Mouse (Mus musculus) forebrain, embryonic 10.5 days (tissue): ENCODE measurements around the gene Gm9195. TPM values are rescaled to one million over a fixed set of nuclear protein-coding genes. Genes with fewer than 3 reads are reported as not detected.

ENCODE experiments used
- DNase-seq: peaks from one replicate; pipeline ENCODE4 v3.0.0-alpha.2; 2017; ENCODE audit warnings: low spot score; ENCODE audit errors: extremely low spot score
- H3K27ac ChIP-seq: fragments of 300-500 bp; sonication (generic); 2 replicates; pipeline ENCODE4 v1.5.1; 2016; ENCODE audit warnings: mild to moderate bottlenecking
- H3K27me3 ChIP-seq: fragments of 300-500 bp; sonication (generic); 2 replicates; pipeline ENCODE4 v1.6.1; 2016; ENCODE audit warnings: mild to moderate bottlenecking; ENCODE audit not compliant: poor library complexity, severe bottlenecking
- H3K36me3 ChIP-seq: fragments of 300-500 bp; sonication (generic); replicated peaks from 2 replicates; pipeline ENCODE4 v1.6.1; 2016; ENCODE audit warnings: mild to moderate bottlenecking, moderate library complexity
- H3K4me1 ChIP-seq: fragments of 300-500 bp; sonication (generic); 2 replicates; pipeline ENCODE4 v1.6.1; 2016
- H3K4me3 ChIP-seq: fragments of 300-500 bp; sonication (generic); 2 replicates; pipeline ENCODE4 v1.5.1; 2016; ENCODE audit warnings: mild to moderate bottlenecking, moderate library complexity
- H3K9me3 ChIP-seq: fragments of 300-500 bp; sonication (generic); 2 replicates; pipeline ENCODE4 v1.6.1; 2016; ENCODE audit warnings: mild to moderate bottlenecking, moderate library complexity
- WGBS: fragments of 180-500 bp; shearing (Covaris S2); methylation state at CpG from one replicate; pipeline ENCODE4 v1.1.7; 2016; 5-methylcytosine and 5-hydroxymethylcytosine counted together
- polyA plus RNA-seq: library from polyadenylated mRNA; unstranded; fragments of >200 nt; fragmentation: Nextera tagmentation; extraction: Ambion mirVana; gene quantifications from 2 replicates; pipeline ENCODE4 v1.2.1, GENCODE M21; 2016

The Gm9195 gene
- polyA plus RNA-seq, 1 experiment from 2014 or later = not detected

GRCm38 (mm10) chr14:72493775-72494174 lies 2.1 kb upstream of the Gm9195 start:
- DNase-seq = no peak
- WGBS = 76% methylated on average over 1 of the region's 1 CpGs
- H3K27ac ChIP-seq = no peak overlapping the region

GRCm38 (mm10) chr14:72490367-72490766 lies 1.3 kb downstream of the Gm9195 start:
- DNase-seq = no peak
- 93% methylated on average over 3 of the region's 3 CpGs for WGBS
- Histone ChIP-seq H3K27ac (no peak overlapping the region), H3K27me3 (no peaks in the 10 kb centered on the region), H3K4me3 (no peak overlapping the region), H3K9me3 (no peaks in the 10 kb centered on the region), H3K4me1 (no peaks in the 10 kb centered on the region), H3K36me3 (no peaks in the 10 kb centered on the region)

More at GRCm38 (mm10) chr14:72493775-72494174, 2.1 kb upstream of the Gm9195 start:
- Histone ChIP-seq H3K36me3 (no peaks in the 10 kb centered on the region), H3K4me1 (no peaks in the 10 kb centered on the region), H3K4me3 (no peak overlapping the region), H3K9me3 (no peaks in the 10 kb centered on the region), H3K27me3 (no peaks in the 10 kb centered on the region)

DNA sequence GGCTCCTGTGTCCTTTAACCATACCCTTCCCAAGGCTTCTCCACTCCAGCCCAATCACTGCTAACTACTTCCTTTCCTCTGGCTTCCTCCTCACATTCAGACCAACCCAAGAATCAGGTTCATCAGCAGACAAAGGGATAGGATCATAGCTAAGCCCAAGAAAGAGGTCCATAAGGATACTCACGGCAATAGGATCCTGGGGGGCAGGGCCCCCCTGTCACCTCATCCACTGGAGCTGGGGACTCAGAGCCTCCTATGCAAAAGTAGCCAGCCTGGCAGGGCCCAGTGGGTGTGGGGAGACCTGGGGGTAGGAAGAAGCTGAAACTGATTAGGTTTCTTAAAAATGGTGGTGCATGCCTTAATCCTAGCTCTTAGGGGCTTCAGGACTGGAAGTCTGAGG lies 17.1 kb downstream of the Gm9195 start:
- Histone ChIP-seq H3K36me3 (no peaks in the 10 kb centered on the region), H3K27me3 (no peaks in the 10 kb centered on the region), H3K4me3 (no peak overlapping the region), H3K27ac (no peak overlapping the region), H3K9me3 (no peaks in the 10 kb centered on the region), H3K4me1 (no peaks in the 10 kb centered on the region)
- DNase-seq = no peak
- WGBS = 87% methylated on average over 1 of the region's 1 CpGs

- Histone ChIP-seq H3K4me1 (no peaks in the 10 kb centered on the region), H3K4me3 (no peak overlapping the region), H3K9me3 (no peaks in the 10 kb centered on the region), H3K27ac (no peak overlapping the region), H3K27me3 (no peaks in the 10 kb centered on the region), H3K36me3 (no peaks in the 10 kb centered on the region)
- 75% methylated on average over 4 of the region's 4 CpGs for WGBS
- DNase-seq = no peak
Observed at GRCm38 (mm10) chr14:72468429-72468828, 23.2 kb downstream of the Gm9195 start.

DNA sequence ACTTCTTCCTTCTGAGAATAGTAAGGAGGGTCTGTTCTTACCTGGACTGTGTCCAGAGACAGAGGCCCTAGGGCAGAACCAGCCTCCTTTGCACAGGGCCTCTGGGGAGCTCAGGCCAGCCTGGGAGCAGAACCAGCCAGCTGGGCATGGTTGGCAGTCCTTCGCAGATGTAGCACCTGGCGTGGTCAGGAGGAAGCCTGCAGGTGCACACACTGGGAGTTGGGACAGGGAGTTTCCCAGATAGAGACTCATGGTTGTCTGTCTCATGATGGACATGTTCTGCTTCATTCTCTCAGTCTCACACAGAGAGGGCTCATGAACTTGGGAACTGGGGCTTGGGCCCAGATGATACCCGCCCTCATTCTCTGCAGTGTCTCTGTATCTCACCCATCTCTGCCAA lies 25.3 kb downstream of the Gm9195 start:
- H3K4me1 ChIP-seq = no peaks in the 10 kb centered on the region
- no peak for DNase-seq
- H3K9me3 ChIP-seq = no peaks in the 10 kb centered on the region
- no peaks in the 10 kb centered on the region for H3K36me3 ChIP-seq
- 88% methylated on average over 3 of the region's 3 CpGs for WGBS
- no peak overlapping the region for H3K27ac ChIP-seq
- no peaks in the 10 kb centered on the region for H3K27me3 ChIP-seq
- H3K4me3 ChIP-seq = no peak overlapping the region

DNA sequence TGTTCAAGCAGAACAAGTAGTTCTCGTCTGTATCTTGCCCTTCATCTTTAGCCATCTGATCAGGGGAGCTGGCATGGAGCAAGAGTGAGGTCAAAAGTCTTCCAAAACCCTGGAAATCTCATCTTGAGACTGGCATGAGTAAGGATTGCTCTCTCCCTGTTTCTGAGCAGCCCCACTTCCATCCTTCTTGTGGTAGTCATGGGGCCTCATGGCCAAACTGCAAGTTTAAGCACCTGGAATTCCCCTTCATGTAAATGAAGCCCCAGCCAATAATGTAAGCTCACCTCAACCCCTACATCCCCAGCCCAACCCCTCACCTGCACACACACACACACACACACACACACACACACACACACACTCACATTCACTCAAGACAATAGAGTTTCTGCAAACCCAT lies 30.0 kb downstream of the Gm9195 start:
- Histone ChIP-seq H3K9me3 (no peaks in the 10 kb centered on the region), H3K4me1 (no peaks in the 10 kb centered on the region), H3K27ac (no peak overlapping the region), H3K4me3 (no peak overlapping the region), H3K36me3 (no peaks in the 10 kb centered on the region), H3K27me3 (no peaks in the 10 kb centered on the region)
- 78% methylated on average over 1 of the region's 1 CpGs for WGBS
- DNase-seq = no peak

DNA sequence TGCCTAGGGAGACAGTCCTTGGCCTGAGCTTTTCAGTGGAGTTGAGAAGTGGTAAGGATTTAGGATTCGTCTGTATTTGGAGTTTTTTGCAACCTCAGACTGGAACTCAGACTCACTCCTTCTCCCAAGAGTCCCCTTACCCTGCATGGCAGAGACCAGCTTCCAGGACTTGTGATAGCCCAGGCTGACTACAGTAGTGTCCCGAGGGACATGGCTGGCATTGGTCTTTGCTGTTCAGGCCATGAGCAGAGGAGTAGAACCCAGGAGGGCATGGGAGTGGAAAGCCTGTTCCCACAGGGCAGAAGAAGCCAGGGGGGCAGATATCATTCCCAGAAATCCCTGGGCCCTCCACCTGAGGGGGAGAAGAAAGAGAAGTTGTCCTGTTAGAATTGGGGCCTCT lies 31.3 kb downstream of the Gm9195 start:
- Histone ChIP-seq H3K27me3 (no peaks in the 10 kb centered on the region), H3K9me3 (no peaks in the 10 kb centered on the region), H3K4me1 (no peaks in the 10 kb centered on the region), H3K36me3 (no peaks in the 10 kb centered on the region), H3K27ac (no peak overlapping the region), H3K4me3 (no peak overlapping the region)
- no peak for DNase-seq
- 84% methylated on average over 2 of the region's 2 CpGs for WGBS

- H3K4me1 ChIP-seq = no peaks in the 10 kb centered on the region
- WGBS = 89% methylated on average over 1 of the region's 1 CpGs
- no peak overlapping the region for H3K4me3 ChIP-seq
- H3K27ac ChIP-seq = no peak overlapping the region
- no peak for DNase-seq
- H3K36me3 ChIP-seq = no peaks in the 10 kb centered on the region
- no peaks in the 10 kb centered on the region for H3K9me3 ChIP-seq
- no peaks in the 10 kb centered on the region for H3K27me3 ChIP-seq
Observed at GRCm38 (mm10) chr14:72458930-72459329, 32.7 kb downstream of the Gm9195 start.

GRCm38 (mm10) chr14:72447141-72448091 lies 44.2 kb downstream of the Gm9195 start:
- Histone ChIP-seq H3K36me3 (no peaks in the 10 kb centered on the region), H3K27me3 (no peaks in the 10 kb centered on the region), H3K4me3 (no peak overlapping the region), H3K9me3 (no peaks in the 10 kb centered on the region), H3K4me1 (no peaks in the 10 kb centered on the region), H3K27ac (no peak overlapping the region)
- WGBS = 67% methylated on average over 9 of the region's 9 CpGs
- peak; percentile 26 for DNase-seq

- H3K4me1 ChIP-seq = no peaks in the 10 kb centered on the region
- no peaks in the 10 kb centered on the region for H3K36me3 ChIP-seq
- no peaks in the 10 kb centered on the region for H3K9me3 ChIP-seq
- no peak for DNase-seq
- H3K27ac ChIP-seq = no peak overlapping the region
- H3K27me3 ChIP-seq = no peaks in the 10 kb centered on the region
- H3K4me3 ChIP-seq = no peak overlapping the region
- WGBS = 89% methylated on average over 11 of the region's 11 CpGs
Observed at GRCm38 (mm10) chr14:72442936-72443335, 48.7 kb downstream of the Gm9195 start.

- Histone ChIP-seq H3K36me3 (no peaks in the 10 kb centered on the region), H3K4me3 (no peak overlapping the region), H3K27ac (no peak overlapping the region), H3K27me3 (no peaks in the 10 kb centered on the region), H3K9me3 (no peaks in the 10 kb centered on the region), H3K4me1 (no peaks in the 10 kb centered on the region)
- no peak for DNase-seq
- WGBS = 88% methylated on average over 7 of the region's 7 CpGs
Observed at GRCm38 (mm10) chr14:72440929-72441328, 50.7 kb downstream of the Gm9195 start.

DNA sequence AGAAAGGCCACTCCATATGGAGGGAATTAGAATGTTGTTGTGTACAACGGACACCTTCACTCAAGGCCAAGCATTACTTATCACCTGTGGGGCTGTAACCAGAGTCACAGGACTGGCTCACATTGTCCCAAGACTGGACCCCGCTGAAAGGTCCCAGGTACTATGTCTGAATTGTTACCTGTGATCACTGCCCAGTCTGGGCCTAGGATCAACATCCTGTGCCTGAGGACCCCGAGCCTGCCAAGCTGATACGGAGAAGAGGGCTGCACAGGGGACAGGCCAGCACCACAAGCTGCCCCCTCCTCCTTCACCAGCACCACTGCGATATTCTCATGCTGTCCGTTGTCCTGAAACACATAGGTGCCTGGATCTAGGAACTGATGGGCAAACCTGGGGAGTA lies 51.2 kb downstream of the Gm9195 start:
- 92% methylated on average over 6 of the region's 6 CpGs for WGBS
- Histone ChIP-seq H3K9me3 (no peaks in the 10 kb centered on the region), H3K4me1 (no peaks in the 10 kb centered on the region), H3K27me3 (no peaks in the 10 kb centered on the region), H3K36me3 (no peaks in the 10 kb centered on the region), H3K27ac (no peak overlapping the region), H3K4me3 (no peak overlapping the region)
- no peak for DNase-seq

- Histone ChIP-seq H3K36me3 (no peaks in the 10 kb centered on the region), H3K4me1 (no peaks in the 10 kb centered on the region), H3K27me3 (no peaks in the 10 kb centered on the region), H3K9me3 (no peaks in the 10 kb centered on the region), H3K27ac (no peak overlapping the region), H3K4me3 (no peak overlapping the region)
- 94% methylated on average over 1 of the region's 1 CpGs for WGBS
- no peak for DNase-seq
Observed at GRCm38 (mm10) chr14:72438976-72439375, 52.7 kb downstream of the Gm9195 start.
